Mouse (Mus musculus) testis, adult 2 months (tissue): ENCODE results near the gene Hbs1l. TPM values are rescaled to one million over a fixed set of nuclear protein-coding genes. Genes with fewer than 3 reads are reported as not detected.

Source experiments
- H3K27ac ChIP-seq: fragments of 200-500 bp; 2 replicates; pipeline ENCODE4 v1.5.1; 2012; ENCODE audit warnings: low read depth, low read length; ENCODE audit not compliant: control insufficient read depth, insufficient read depth
- H3K27me3 ChIP-seq: fragments of 200-500 bp; 2 replicates; pipeline ENCODE4 v1.6.1; 2012; ENCODE audit warnings: mild to moderate bottlenecking, low read length, moderate library complexity; ENCODE audit not compliant: control insufficient read depth, insufficient read depth
- H3K36me3 ChIP-seq: fragments of 200-500 bp; 2 replicates; pipeline ENCODE4 v1.6.1; 2012; ENCODE audit warnings: mild to moderate bottlenecking, low read length; ENCODE audit not compliant: control insufficient read depth, insufficient read depth
- H3K4me1 ChIP-seq: fragments of 200-500 bp; 2 replicates; pipeline ENCODE4 v1.6.1; 2012; ENCODE audit warnings: low read length; ENCODE audit not compliant: control insufficient read depth, insufficient read depth
- H3K4me3 ChIP-seq: fragments of 200-500 bp; 2 replicates; pipeline ENCODE4 v1.5.1; 2012; ENCODE audit warnings: low read depth, mild to moderate bottlenecking, low read length, moderate library complexity, mixed read lengths; ENCODE audit not compliant: control insufficient read depth
- CTCF ChIP-seq: fragments of 200-500 bp; IDR thresholded peaks from 2 replicates; pipeline ENCODE4 v1.5.1; 2012; ENCODE audit warnings: low read depth, mild to moderate bottlenecking, inconsistent platforms, low read length, moderate library complexity; ENCODE audit not compliant: control insufficient read depth, insufficient read depth, insufficient replicate concordance
- POLR2A ChIP-seq: fragments of 200-500 bp; IDR thresholded peaks from 2 replicates; pipeline ENCODE4 v1.6.1; 2012; ENCODE audit warnings: low read depth, mild to moderate bottlenecking, inconsistent platforms, low read length, moderate library complexity; ENCODE audit not compliant: control insufficient read depth
- polyA plus RNA-seq: library from polyadenylated mRNA; depleted of rRNA; stranded (reverse); fragments of >200 nt; gene quantifications from 2 replicates; pipeline ENCODE4 v1.2.3, GENCODE M21; 2012

The Hbs1l gene
- polyA plus RNA-seq, 1 experiment, result 57.5 TPM

DNA sequence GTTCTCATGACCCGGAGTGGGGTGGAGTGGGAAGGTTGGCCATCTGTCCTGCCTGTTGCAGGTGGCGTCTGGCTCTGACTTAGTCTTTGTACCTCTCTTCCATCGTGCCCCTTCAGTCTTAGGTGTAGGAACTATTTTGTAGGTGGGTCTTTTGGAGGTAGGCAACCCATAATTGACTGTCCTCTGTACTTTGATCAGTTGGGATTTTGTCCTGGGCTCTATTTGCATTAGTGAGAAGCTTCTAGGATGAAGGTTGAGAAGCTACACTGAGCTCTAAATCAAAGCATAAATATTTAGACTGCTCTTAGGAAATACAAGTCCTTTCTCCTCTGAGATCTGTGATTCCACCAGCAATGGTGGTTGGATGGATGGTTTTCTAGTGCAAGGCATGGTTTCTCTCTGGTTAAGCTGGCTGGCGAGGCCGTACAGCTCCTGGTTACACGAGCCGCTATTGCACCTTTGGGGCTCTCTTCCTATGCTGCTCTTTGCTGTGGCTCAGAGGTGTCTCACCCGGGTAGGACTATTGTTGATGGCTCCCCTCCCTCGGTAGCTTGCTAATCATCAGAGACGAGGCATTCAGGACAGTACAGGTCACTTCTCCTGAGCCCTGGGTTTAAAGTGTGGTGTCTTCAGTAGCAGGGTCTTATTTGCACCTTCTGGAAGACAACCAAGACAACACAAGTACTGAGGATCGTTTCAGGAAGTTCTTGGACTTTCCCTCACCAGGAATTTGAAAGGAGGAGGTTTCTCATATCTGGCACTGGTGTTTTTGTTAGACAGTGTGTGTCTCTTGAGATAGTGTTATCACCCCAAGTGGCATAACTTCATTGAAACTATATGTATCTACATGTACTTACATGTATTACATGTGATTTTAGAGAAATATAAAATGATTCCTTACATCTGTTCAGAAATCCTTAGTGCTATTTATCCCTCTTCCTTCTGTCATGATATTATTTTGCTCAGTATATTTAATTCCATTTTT lies 55.0 kb downstream of the Hbs1l start:
- H3K27ac ChIP-seq, result no peak overlapping the region
- peaks cover 3% of the 10 kb centered on the region for H3K36me3 ChIP-seq
- no peaks in the 10 kb centered on the region for H3K27me3 ChIP-seq
- no peaks in the 10 kb centered on the region for H3K4me1 ChIP-seq
- no peak for TF ChIP-seq CTCF
- TF ChIP-seq POLR2A, result no peak
- H3K4me3 ChIP-seq, result no peak overlapping the region

DNA sequence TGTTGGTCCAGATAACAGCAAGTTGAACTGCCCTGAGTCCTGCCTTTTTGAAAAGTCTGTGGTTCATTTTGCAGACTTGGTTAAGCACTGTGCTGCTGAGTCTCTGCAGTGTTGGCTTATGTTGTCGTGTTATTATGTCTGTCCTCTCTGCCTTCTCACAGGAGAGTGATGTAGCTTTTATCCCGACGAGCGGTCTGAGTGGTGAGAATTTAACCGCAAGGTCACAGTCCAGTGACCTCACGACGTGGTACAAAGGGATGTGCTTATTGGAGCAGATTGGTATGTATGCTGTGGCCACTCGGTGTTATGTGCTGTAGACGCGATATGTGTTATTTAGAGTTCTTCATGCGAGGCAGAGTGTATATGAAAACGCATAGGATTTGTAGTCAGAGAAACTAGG lies 56.0 kb downstream of the Hbs1l start:
- H3K4me3 ChIP-seq, result no peak overlapping the region
- peaks cover 1% of the 10 kb centered on the region; the same call in 1 of the 2 replicates for H3K36me3 ChIP-seq
- H3K4me1 ChIP-seq, result no peaks in the 10 kb centered on the region
- no peak for TF ChIP-seq CTCF
- no peak for TF ChIP-seq POLR2A
- H3K27ac ChIP-seq, result no peak overlapping the region
- no peaks in the 10 kb centered on the region for H3K27me3 ChIP-seq

DNA sequence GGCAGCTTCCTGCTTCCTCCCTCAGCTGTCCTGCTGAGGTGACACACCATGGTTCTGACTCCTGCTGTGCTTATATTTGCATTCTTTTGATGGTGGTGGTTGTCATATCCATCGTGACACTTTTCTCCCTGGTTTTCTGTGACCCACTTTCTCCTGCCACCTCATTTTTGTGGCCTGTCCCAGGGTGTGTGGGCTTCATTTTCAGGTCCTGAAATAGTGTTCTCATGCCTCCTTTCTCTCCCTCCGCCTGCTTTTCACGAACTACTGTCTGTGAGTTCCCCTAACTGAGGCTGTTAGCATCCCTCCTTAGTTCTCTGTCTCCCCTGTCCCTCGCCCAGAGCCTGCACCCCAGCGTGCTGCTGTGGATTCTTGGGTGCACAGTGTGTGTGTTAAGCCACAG lies 58.1 kb downstream of the Hbs1l start:
- no peak overlapping the region for H3K27ac ChIP-seq
- TF ChIP-seq CTCF (no peak), POLR2A (no peak)
- no peak overlapping the region for H3K4me3 ChIP-seq
- H3K4me1 ChIP-seq, result no peaks in the 10 kb centered on the region
- peaks cover 3% of the 10 kb centered on the region for H3K36me3 ChIP-seq
- no peaks in the 10 kb centered on the region for H3K27me3 ChIP-seq

DNA sequence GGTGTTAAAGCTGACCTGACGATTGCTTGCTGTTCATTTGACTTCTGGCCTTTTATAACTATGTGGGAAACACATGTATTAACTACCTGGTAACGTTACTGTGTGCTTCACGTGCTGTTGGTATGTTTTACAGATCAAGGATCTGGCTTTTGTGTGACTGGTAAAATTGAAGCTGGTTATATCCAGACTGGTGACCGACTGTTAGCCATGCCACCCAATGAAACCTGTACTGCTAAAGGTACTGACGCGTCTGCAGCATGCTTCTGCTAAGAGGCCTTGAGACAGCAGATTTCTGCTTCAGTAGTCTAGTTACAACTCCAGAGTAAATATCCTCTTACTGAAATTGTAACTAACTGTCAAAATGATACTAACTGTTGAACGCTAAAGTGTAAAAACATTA lies 58.7 kb downstream of the Hbs1l start:
- Histone ChIP-seq H3K27me3 (no peaks in the 10 kb centered on the region), H3K36me3 (peaks cover 3% of the 10 kb centered on the region), H3K27ac (no peak overlapping the region), H3K4me3 (no peak overlapping the region), H3K4me1 (no peaks in the 10 kb centered on the region)
- TF ChIP-seq POLR2A, result no peak
- TF ChIP-seq CTCF, result no peak

DNA sequence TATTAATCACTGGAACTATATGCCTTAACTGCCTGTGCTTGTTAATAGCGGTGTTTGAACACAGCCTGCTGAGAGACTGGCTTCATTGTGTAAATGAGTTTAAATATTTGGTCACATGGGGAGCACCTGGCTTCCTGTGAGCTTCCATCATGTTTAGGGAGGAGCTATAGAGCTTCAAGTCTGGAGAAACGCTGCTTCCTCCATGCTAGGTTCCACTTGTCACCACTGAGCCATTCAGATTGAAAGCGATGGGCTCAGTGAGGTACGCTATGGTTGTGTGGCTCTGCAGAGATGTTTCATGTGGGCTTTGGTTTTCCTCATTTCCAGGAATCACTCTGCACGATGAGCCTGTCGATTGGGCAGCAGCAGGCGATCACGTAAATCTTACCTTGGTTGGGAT lies 62.2 kb downstream of the Hbs1l start:
- no peak overlapping the region for H3K27ac ChIP-seq
- H3K4me1 ChIP-seq, result no peaks in the 10 kb centered on the region
- H3K27me3 ChIP-seq, result no peaks in the 10 kb centered on the region
- H3K4me3 ChIP-seq, result no peak overlapping the region
- no peak for TF ChIP-seq CTCF
- TF ChIP-seq POLR2A, result no peak
- peaks cover 2% of the 10 kb centered on the region; the same call in 1 of the 2 replicates for H3K36me3 ChIP-seq

DNA sequence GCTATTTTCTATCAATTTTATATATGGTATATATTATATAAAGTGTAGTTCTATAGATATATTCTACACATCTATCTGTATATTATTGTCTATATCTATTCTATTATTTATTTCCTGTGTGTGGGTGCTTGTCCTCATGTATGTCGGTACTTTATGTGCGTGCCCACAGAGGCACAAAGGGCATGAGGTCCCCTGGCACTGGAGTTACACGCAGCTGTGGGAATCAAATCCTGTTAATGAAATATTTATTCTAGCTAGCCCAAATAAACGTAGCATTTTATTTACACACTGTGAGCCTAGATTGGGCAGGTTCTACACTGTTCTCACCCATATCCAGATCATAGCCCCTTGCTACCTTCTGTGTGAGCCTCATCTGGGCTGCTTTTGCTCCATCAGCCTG lies 63.3 kb downstream of the Hbs1l start:
- no peak overlapping the region for H3K27ac ChIP-seq
- H3K36me3 ChIP-seq, result peaks cover 2% of the 10 kb centered on the region; the same call in 1 of the 2 replicates
- H3K4me1 ChIP-seq, result no peaks in the 10 kb centered on the region
- no peaks in the 10 kb centered on the region for H3K27me3 ChIP-seq
- no peak for TF ChIP-seq CTCF
- no peak for TF ChIP-seq POLR2A
- H3K4me3 ChIP-seq, result no peak overlapping the region

DNA sequence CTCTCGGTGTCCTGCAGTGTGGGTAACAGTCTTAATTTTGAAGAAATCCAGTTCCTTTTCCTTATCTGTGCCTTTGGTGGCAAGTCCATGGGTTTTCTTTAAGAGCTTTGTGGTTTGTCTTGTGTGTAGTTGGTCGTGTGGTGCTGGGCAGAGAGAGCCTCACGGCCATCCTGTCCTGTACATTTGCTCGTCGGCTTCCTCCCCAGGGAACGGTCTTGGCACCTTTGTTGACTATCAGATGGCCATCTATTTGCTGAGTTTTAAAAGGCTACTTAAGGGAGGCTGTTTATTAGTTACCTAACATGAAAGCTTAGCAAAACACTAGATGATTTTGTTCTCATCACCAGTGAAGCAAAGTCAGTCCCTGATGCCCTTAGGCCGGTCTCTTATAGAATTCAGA lies 66.1 kb downstream of the Hbs1l start:
- no peaks in the 10 kb centered on the region for H3K27me3 ChIP-seq
- H3K4me3 ChIP-seq, result no peak overlapping the region
- no peak for TF ChIP-seq CTCF
- TF ChIP-seq POLR2A, result no peak
- no peak overlapping the region for H3K27ac ChIP-seq
- H3K36me3 ChIP-seq, result peaks cover 3% of the 10 kb centered on the region
- no peaks in the 10 kb centered on the region for H3K4me1 ChIP-seq
